Mouse (Mus musculus) midbrain, embryonic 12.5 days (tissue): ENCODE data around the gene Card9. TPM values are rescaled to one million over a fixed set of nuclear protein-coding genes. Genes with fewer than 3 reads are reported as not detected.

Experiments
- ATAC-seq: fragments of 200-750 bp; cut with Nextera tagmentation; 2 replicates; pipeline ENCODE4 v1.8.0; 2017; ENCODE audit warnings: low read depth, moderate TSS enrichment, moderate library complexity; ENCODE audit not compliant: low FRiP score
- H3K27ac ChIP-seq: fragments of 300-500 bp; sonication (generic); replicated peaks from 2 replicates; pipeline ENCODE4 v1.5.1; 2016; ENCODE audit warnings: mild to moderate bottlenecking
- H3K27me3 ChIP-seq: fragments of 300-500 bp; sonication (generic); 2 replicates; pipeline ENCODE4 v1.6.1; 2016; ENCODE audit warnings: mild to moderate bottlenecking
- H3K36me3 ChIP-seq: fragments of 300-500 bp; sonication (generic); 2 replicates; pipeline ENCODE4 v1.6.1; 2016
- H3K4me1 ChIP-seq: fragments of 300-500 bp; sonication (generic); 2 replicates; pipeline ENCODE4 v1.6.1; 2016
- H3K4me2 ChIP-seq: fragments of 300-500 bp; sonication (generic); replicated peaks from 2 replicates; pipeline ENCODE4 v1.6.1; 2016; ENCODE audit warnings: mild to moderate bottlenecking, moderate library complexity
- H3K4me3 ChIP-seq: fragments of 300-500 bp; sonication (generic); 2 replicates; pipeline ENCODE4 v1.5.1; 2016; ENCODE audit warnings: mild to moderate bottlenecking
- H3K9ac ChIP-seq: fragments of 300-500 bp; sonication (generic); replicated peaks from 2 replicates; pipeline ENCODE4 v1.6.1; 2016; ENCODE audit warnings: mild to moderate bottlenecking, moderate library complexity
- H3K9me3 ChIP-seq: fragments of 300-500 bp; sonication (generic); 2 replicates; pipeline ENCODE4 v1.6.1; 2016; ENCODE audit warnings: mild to moderate bottlenecking
- WGBS: fragments of 180-500 bp; shearing (Covaris S2); methylation state at CpG from one replicate; pipeline ENCODE4 v1.1.7; 2016; 5-methylcytosine and 5-hydroxymethylcytosine counted together
- polyA plus RNA-seq: library from polyadenylated mRNA; unstranded; fragments of >200 nt; fragmentation: Nextera tagmentation; extraction: Ambion mirVana; gene quantifications from 2 replicates; pipeline ENCODE4 v1.2.1, GENCODE M21; 2016

The Card9 gene
- polyA plus RNA-seq, 1 experiment from 2014 or later, result 2.1 TPM

DNA sequence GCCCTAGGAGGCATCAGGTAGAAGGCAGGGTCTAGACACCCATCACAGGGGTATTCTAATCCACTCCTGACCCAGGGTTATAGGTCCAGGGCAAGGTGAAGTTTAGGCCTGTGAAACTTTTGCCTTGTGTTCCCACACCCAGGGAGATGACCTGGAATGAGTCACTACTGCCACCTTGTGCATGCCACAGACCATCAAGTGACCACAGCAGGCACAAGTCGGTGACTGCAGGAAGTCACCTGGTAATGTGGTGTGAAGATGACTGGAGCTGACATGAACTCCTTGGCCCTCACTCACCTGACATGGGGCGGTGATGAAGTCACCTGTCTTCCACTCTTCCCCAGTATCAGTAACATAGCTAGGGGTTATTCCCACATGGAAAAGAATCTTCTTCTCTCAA is 47.9 kb downstream of the Card9 start:
- H3K27ac ChIP-seq, result no peak overlapping the region
- H3K36me3 ChIP-seq, result no peaks in the 10 kb centered on the region
- H3K27me3 ChIP-seq, result no peaks in the 10 kb centered on the region
- no peak overlapping the region for H3K4me3 ChIP-seq
- H3K9ac ChIP-seq, result no peak overlapping the region
- peaks cover 37% of the 10 kb centered on the region for H3K4me1 ChIP-seq
- 70% methylated on average over 2 of the region's 2 CpGs for WGBS
- no peak for ATAC-seq
- no peaks in the 10 kb centered on the region for H3K9me3 ChIP-seq
- H3K4me2 ChIP-seq, result no peak overlapping the region

DNA sequence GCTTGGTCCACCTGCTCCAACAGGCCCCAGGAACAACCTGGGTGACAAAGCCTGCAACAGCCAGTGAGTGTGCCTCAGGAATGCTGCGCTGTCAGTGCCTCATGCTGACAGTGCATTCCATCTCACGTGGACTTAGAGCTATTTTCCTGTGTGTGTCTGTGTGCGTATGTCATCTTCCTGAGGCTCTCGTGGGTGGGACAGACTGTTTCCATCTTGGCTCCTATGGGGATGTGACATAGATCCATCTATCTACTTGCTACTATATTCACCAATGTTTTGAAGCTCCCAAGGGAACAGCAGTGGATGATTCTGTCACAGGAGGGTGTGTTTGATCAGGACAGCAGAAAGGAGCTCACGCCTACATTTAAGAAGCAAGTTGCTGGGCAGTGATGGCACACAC is 48.8 kb downstream of the Card9 start:
- Histone ChIP-seq H3K4me1 (peaks cover 28% of the 10 kb centered on the region), H3K9me3 (no peaks in the 10 kb centered on the region), H3K4me2 (no peak overlapping the region), H3K4me3 (no peak overlapping the region), H3K36me3 (no peaks in the 10 kb centered on the region), H3K27ac (no peak overlapping the region), H3K27me3 (no peaks in the 10 kb centered on the region), H3K9ac (no peak overlapping the region)
- no peak for ATAC-seq
- WGBS, result 83% methylated on average over 5 of the region's 5 CpGs

DNA sequence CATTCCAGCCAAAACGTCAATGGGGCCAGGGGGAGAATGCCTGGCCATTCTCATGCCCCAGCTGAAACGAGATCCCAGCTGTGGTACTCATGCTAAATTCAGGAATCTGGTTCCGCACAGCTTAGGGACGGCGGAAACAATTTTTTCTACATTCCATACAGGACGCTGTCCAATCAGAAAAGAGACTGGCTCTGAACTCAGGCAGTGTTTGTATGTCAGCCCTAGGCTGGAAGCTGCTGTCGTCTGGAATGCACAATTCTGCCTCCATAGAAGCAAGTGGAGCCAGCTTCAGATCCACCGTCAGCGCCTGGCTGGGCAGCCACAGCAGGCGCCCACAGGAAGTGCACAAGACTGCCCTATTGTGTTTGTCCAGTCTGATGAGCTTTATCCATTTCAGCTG is 51.0 kb downstream of the Card9 start:
- 17% methylated on average over 10 of the region's 10 CpGs for WGBS
- no peaks in the 10 kb centered on the region for H3K36me3 ChIP-seq
- peak; percentile 60 for ATAC-seq
- no peak overlapping the region for H3K4me3 ChIP-seq
- H3K27ac ChIP-seq, result peak overlapping the region; percentile 75
- H3K9ac ChIP-seq, result no peak overlapping the region
- H3K4me1 ChIP-seq, result peaks cover 15% of the 10 kb centered on the region
- H3K9me3 ChIP-seq, result no peaks in the 10 kb centered on the region
- no peaks in the 10 kb centered on the region for H3K27me3 ChIP-seq
- no peak overlapping the region for H3K4me2 ChIP-seq

DNA sequence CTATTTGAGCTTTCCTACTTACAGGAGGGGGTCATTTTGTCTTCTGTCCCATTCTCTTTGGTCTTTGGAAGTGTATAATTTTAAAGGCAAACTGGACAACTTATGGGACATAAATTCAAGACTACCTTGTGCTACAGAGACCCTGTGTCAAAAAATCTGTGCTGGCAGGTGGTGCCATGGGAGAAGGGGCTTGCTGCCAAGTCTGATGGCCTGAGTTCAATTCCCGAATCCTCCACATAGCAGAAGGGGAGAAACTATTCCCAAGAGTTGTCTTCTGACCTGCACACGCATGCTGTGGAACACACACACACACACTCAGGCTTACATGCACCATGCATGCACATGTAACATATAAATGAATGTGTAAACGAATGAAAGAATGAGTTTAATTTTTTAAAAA is 54.0 kb downstream of the Card9 start:
- no peak for ATAC-seq
- H3K4me2 ChIP-seq, result no peak overlapping the region
- H3K9ac ChIP-seq, result no peak overlapping the region
- no peak overlapping the region for H3K27ac ChIP-seq
- H3K9me3 ChIP-seq, result 0 out of 2 replicates have a peak, but pooled peaks cover 7% of the 10 kb centered on the region
- H3K27me3 ChIP-seq, result 0 out of 2 replicates have a peak, but pooled peaks cover 3% of the 10 kb centered on the region
- no peak overlapping the region for H3K4me3 ChIP-seq
- WGBS, result 93% methylated on average over 3 of the region's 3 CpGs
- H3K4me1 ChIP-seq, result peaks cover 12% of the 10 kb centered on the region
- no peaks in the 10 kb centered on the region for H3K36me3 ChIP-seq

DNA sequence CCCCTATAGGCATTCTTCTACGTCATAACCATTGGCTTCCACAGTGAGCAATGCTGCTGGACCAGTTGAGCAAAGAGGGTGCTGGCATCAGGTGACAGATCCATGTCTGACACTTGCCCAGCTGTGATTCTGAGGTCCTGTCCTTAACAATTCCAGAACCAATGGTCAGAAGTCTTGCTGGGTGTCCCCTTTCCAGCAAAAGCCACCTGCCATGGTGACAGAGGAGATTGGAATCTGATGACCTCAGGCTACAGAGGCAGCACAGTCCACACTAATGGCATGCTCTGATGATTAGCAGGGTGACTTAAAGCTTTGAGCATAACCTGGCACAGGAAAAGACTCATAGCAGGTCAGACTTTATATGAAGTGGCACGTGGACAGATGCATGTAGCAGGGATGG is 55.2 kb downstream of the Card9 start:
- no peak overlapping the region for H3K4me2 ChIP-seq
- no peak overlapping the region for H3K9ac ChIP-seq
- H3K9me3 ChIP-seq, result 0 out of 2 replicates have a peak, but pooled peaks cover 7% of the 10 kb centered on the region
- peaks cover 14% of the 10 kb centered on the region for H3K4me1 ChIP-seq
- H3K27ac ChIP-seq, result no peak overlapping the region
- no peak for ATAC-seq
- 80% methylated on average over 2 of the region's 2 CpGs for WGBS
- peaks cover 7% of the 10 kb centered on the region; the same call in 1 of the 2 replicates for H3K27me3 ChIP-seq
- no peaks in the 10 kb centered on the region for H3K36me3 ChIP-seq
- no peak overlapping the region for H3K4me3 ChIP-seq

DNA sequence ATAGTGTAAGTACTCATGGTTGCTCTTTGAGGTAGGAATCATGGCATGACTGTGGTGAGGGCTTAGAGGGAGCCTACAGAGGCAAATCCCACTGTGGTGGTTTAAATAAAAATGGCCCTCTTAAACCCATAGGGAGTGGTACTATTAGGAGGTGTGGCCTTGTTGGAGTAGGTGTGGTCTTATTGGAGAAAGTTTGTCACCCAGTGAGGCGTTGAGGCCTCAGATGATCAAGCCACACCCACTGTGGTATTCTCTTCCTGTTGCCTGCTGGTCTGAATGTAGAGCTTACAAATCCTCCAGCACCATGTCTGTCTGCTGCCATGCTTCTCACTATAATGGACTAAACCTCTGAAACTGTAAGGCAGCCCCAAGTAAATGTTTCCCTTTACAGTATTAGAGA is 56.0 kb downstream of the Card9 start:
- Histone ChIP-seq H3K4me1 (peaks cover 18% of the 10 kb centered on the region), H3K27me3 (peaks cover 15% of the 10 kb centered on the region; the same call in 1 of the 2 replicates), H3K4me2 (no peak overlapping the region), H3K9ac (no peak overlapping the region), H3K4me3 (no peak overlapping the region), H3K9me3 (0 out of 2 replicates have a peak, but pooled peaks cover 7% of the 10 kb centered on the region), H3K36me3 (no peaks in the 10 kb centered on the region), H3K27ac (no peak overlapping the region)
- WGBS, result 73% methylated on average over 1 of the region's 1 CpGs
- no peak for ATAC-seq

Other genes starting within 250 kb of the Card9 start
- gene Nacc2, start 237.7 kb downstream of the Card9 start, polyA plus RNA-seq, result 8.7 and 11.1 TPM in 2 replicates
- gene Lhx3, start 152.6 kb downstream of the Card9 start, polyA plus RNA-seq, result 0.10 and 0.13 TPM in 2 replicates
- gene Qsox2, start 123.4 kb downstream of the Card9 start, polyA plus RNA-seq, result 21.2 and 22.2 TPM in 2 replicates
- gene Ccdc187, start 66.4 kb downstream of the Card9 start, polyA plus RNA-seq, result 0.08 and 0.12 TPM in 2 replicates
- gene Gpsm1, start 45.4 kb downstream of the Card9 start, polyA plus RNA-seq, result 128 and 129 TPM in 2 replicates
- gene Dnlz, start 8.8 kb downstream of the Card9 start, polyA plus RNA-seq, result 34.4 and 35.2 TPM in 2 replicates
- 36.9 and 41.5 TPM in 2 replicates for gene Snapc4, start 19.7 kb upstream of the Card9 start, polyA plus RNA-seq
- gene Entr1, start 28.4 kb upstream of the Card9 start, polyA plus RNA-seq, result 169 and 170 TPM in 2 replicates
- 126 and 128 TPM in 2 replicates for gene Pmpca, start 28.4 kb upstream of the Card9 start, polyA plus RNA-seq
- gene Inpp5e, start 48.3 kb upstream of the Card9 start, polyA plus RNA-seq, result 31.4 and 33.8 TPM in 2 replicates
- 29.3 and 33.3 TPM in 2 replicates for gene Sec16a, start 84.3 kb upstream of the Card9 start, polyA plus RNA-seq
- 53.5 and 56.2 TPM in 2 replicates for gene Notch1, start 155.7 kb upstream of the Card9 start, polyA plus RNA-seq
- 50.4 and 64.8 TPM in 2 replicates for gene Egfl7, start 219.1 kb upstream of the Card9 start, polyA plus RNA-seq
- not detected in 2 replicates for gene Gm20532, start 225.7 kb upstream of the Card9 start, polyA plus RNA-seq
- gene Agpat2, start 243.5 kb upstream of the Card9 start, polyA plus RNA-seq, result 6.9 and 9.6 TPM in 2 replicates